Mouse (Mus musculus) bone marrow macrophage, adult 2 months (primary cell): ENCODE results near the gene Wdr77.

Source experiments
- CTCF ChIP-seq: IDR thresholded peaks from 2 replicates; pipeline ENCODE4 v1.5.1; 2012; ENCODE audit warnings: low read depth, mild to moderate bottlenecking, low read length, moderate library complexity
- POLR2A ChIP-seq: IDR thresholded peaks from 2 replicates; pipeline ENCODE4 v1.6.1; 2012; ENCODE audit warnings: mild to moderate bottlenecking, low read depth, low read length, borderline replicate concordance

DNA sequence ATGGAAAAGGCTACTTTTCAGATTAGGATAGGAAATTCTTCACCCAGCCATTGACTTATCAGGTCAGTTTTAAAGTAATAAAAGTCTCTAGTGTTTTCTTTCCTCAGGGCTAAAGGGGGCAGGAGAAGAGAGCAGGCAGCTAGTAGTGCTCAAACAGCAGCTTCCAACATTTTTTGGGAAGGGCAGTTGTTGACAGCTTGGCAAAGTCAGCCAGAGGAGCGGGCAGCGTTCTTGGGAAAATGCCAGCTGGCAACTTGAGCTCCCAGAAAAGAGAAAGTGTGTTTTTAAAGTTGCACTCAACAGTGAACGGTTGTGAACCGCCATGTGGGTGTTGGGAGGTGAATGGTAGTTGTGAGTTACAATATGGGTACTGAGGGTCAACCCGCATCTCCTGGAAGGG, 24.1 kb upstream of the Wdr77 start:
- TF ChIP-seq POLR2A: no peak
- no peak for TF ChIP-seq CTCF
